Mouse (Mus musculus) C2C12 (cell line): ENCODE data around the gene Pak3. TPM values are rescaled to one million over a fixed set of nuclear protein-coding genes. Genes with fewer than 3 reads are reported as not detected.
A peak's percentile ranks its signal among the peaks of the same experiment; 100 is the strongest.

Experiments
- H3K27me3 ChIP-seq: one replicate; pipeline ENCODE4 v1.6.1; 2011; ENCODE audit not compliant: control insufficient read depth, insufficient read depth, insufficient read length
- H3K36me3 ChIP-seq: one replicate; pipeline ENCODE4 v1.6.1; 2011; ENCODE audit not compliant: control insufficient read depth, insufficient read depth
- H3K4me3 ChIP-seq: one replicate; pipeline ENCODE4 v1.5.1; 2011; ENCODE audit warnings: mild to moderate bottlenecking, control low read depth; ENCODE audit not compliant: poor library complexity, insufficient read depth, severe bottlenecking
- H3K79me2 ChIP-seq: one replicate; pipeline ENCODE4 v1.6.1; 2011; ENCODE audit not compliant: control insufficient read depth, insufficient read depth
- H3K79me3 ChIP-seq: one replicate; pipeline ENCODE4 v1.6.1; 2011; ENCODE audit warnings: low read depth, control low read depth
- H3ac ChIP-seq: one replicate; pipeline ENCODE3; 2011; ENCODE audit warnings: low read depth; ENCODE audit not compliant: control insufficient read depth, insufficient read length
- CEBPB ChIP-seq: IDR thresholded peaks from one replicate; pipeline ENCODE4 v1.6.1; 2011; ENCODE audit warnings: low read depth, mild to moderate bottlenecking, control low read depth, moderate library complexity
- CTCF ChIP-seq: IDR thresholded peaks from one replicate; pipeline ENCODE4 v1.5.1; 2011; ENCODE audit not compliant: control insufficient read depth, insufficient read depth, insufficient read length
- FOSL1 ChIP-seq: IDR thresholded peaks from one replicate; pipeline ENCODE4 v1.8.0; 2011; ENCODE audit warnings: mild to moderate bottlenecking, low read length; ENCODE audit not compliant: poor library complexity, insufficient read depth, severe bottlenecking
- MAX ChIP-seq: IDR thresholded peaks from one replicate; pipeline ENCODE4 v1.6.1; 2011; ENCODE audit warnings: mild to moderate bottlenecking, control low read depth
- MYOD1 ChIP-seq: IDR thresholded peaks from one replicate; pipeline ENCODE4 v1.6.1; 2011; ENCODE audit warnings: low read depth; ENCODE audit not compliant: control insufficient read depth, insufficient read length
- MYOG ChIP-seq: IDR thresholded peaks from one replicate; pipeline ENCODE4 v1.6.1; 2011; ENCODE audit not compliant: control insufficient read depth, insufficient read length; ENCODE audit errors: extremely low read depth
- USF1 ChIP-seq: IDR thresholded peaks from one replicate; pipeline ENCODE4 v1.6.1; 2011; ENCODE audit warnings: low read depth, mild to moderate bottlenecking, control low read depth, moderate library complexity
- polyA plus RNA-seq: library from polyadenylated mRNA; unstranded; fragments of >200 nt; fragmentation: generic; extraction: Trizol; gene quantifications from one replicate; pipeline ENCODE4 v1.2.1, GENCODE M21; 2012; ENCODE audit warnings: missing spikeins

Gene Pak3
- polyA plus RNA-seq, 1 experiment, result 1.0 TPM

DNA sequence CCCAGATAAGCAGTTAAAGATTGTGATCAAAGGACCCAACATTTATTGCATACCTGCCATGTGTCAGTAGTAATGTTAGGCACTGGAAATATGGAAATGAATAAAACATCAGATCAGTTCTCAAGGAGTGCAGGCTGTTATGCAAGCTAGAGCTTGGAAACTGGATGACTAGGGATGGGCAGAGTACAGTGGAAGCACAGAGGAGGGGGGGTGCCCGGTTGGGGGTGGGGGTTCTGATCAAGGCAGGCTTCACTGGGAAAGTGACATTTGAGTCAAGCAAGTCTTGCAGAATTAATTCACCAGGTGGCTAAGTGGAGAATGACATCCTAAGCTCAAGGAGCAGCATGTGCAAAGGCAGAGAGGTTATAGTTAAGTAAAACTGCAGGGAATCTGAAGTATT, 1.8 kb downstream of the Pak3 start:
- H3K79me2 ChIP-seq, result no peaks in the 10 kb centered on the region
- TF ChIP-seq CEBPB, result no peak
- TF ChIP-seq CTCF, result no peak
- no peak for TF ChIP-seq USF1
- no peak for TF ChIP-seq MYOD1
- no peak for TF ChIP-seq MYOG
- no peak for TF ChIP-seq FOSL1
- no peak for TF ChIP-seq MAX
- H3K79me3 ChIP-seq, result no peaks in the 10 kb centered on the region
- H3K27me3 ChIP-seq, result no peaks in the 10 kb centered on the region
- no peak overlapping the region for H3ac ChIP-seq
- no peak overlapping the region for H3K4me3 ChIP-seq
- no peaks in the 10 kb centered on the region for H3K36me3 ChIP-seq

DNA sequence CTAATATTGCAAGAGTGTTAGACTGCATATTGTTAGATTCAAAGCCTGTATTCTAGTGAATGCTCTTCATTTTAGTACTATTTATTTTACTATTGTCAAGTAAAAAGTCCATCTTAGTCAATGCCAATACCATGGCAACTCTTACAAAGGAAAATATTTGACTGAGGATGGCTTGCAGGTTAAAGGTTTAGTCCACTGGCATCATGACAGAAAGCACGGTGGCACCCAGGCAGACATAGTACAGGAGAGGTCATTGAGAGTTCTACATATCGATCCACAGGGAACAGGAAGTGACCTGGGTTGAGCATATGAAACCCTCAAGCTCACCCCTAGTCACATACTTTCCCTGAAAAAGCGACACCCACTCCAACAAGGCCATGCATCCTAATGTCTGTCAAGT, 13.9 kb downstream of the Pak3 start:
- Histone ChIP-seq H3K79me3 (no peaks in the 10 kb centered on the region), H3K4me3 (no peak overlapping the region), H3K27me3 (no peaks in the 10 kb centered on the region), H3K36me3 (no peaks in the 10 kb centered on the region), H3ac (no peak overlapping the region), H3K79me2 (no peaks in the 10 kb centered on the region)
- TF ChIP-seq FOSL1 (no peak), MYOD1 (no peak), MYOG (no peak), USF1 (no peak), CTCF (no peak), MAX (no peak), CEBPB (no peak)

DNA sequence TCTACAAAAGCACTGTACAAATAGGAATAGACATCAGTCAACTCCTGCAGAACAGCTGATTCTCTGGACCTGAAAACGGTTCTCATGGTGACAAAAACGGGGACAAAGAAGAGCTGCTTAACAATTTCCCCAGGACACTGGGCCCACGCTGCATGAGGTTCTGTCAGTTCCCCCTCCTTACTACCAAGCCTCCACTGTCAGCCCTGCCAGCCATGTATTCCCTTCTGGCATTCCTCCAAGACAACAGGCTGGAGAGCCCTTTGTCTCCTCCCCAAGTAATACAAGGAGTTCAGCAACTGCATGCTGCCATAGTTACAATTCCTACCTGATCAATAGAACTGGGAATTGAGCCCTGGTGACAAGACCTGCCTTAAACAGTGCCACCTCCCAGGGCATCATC, 15.2 kb downstream of the Pak3 start:
- Histone ChIP-seq H3K79me3 (no peaks in the 10 kb centered on the region), H3K27me3 (no peaks in the 10 kb centered on the region), H3ac (no peak overlapping the region), H3K36me3 (no peaks in the 10 kb centered on the region), H3K79me2 (no peaks in the 10 kb centered on the region), H3K4me3 (no peak overlapping the region)
- TF ChIP-seq MAX (no peak), FOSL1 (no peak), USF1 (no peak), CEBPB (no peak), CTCF (no peak), MYOD1 (no peak), MYOG (no peak)

DNA sequence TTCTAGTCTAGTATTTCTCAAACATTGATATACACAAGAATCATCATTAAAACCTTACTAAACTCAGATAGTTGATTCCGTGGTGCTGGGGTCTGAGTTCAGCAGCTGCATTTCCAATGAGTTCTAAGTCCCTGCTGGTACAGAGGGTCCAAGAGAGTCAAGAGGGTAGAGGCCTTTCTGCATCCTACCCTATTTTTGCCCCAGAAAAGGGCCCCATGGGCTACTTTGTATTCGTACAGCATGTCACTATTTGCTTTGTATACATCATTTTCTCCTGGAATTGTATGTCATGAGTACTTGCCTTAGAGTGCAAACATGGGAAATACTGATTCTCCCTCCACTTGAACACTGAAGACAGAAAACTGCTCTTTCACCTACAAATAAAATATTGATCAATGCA, 24.4 kb downstream of the Pak3 start:
- Histone ChIP-seq H3K79me3 (no peaks in the 10 kb centered on the region), H3ac (no peak overlapping the region), H3K79me2 (no peaks in the 10 kb centered on the region), H3K27me3 (no peaks in the 10 kb centered on the region), H3K36me3 (no peaks in the 10 kb centered on the region), H3K4me3 (no peak overlapping the region)
- TF ChIP-seq USF1 (no peak), MYOG (no peak)

DNA sequence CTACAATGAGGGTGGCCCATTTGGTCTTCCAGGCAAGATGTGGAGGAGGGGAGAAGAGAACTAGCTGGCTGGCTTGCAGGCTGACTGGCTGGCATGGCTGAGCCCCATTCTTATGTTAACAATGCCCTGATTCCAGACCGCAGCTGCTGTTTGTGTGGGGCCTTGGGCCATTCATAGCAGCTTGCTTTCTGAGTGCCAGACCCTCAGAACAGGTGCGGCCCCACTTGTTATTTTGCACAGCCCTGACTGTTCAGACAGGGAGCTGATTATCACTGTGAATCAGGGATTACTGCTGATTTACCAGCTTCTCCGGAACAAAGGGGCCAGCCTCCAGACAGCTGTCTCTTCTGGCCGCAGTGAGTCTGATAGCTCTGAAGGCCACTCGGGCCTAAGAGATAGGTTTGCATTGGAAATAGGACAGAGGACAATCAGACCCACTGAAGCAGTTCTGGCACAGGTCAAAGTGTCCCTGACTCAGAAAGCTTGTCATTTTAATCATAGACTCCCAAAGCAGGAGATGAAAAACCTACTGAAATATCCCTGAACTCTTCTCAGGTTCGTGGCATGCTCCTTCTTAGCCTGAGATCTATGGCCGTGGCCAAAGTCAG, 24.9 kb downstream of the Pak3 start:
- TF ChIP-seq MAX (no peak), MYOD1 (peak; percentile 22)
- H3K36me3 ChIP-seq, result no peaks in the 10 kb centered on the region
- H3K79me3 ChIP-seq, result no peaks in the 10 kb centered on the region
- H3ac ChIP-seq, result no peak overlapping the region
- no peaks in the 10 kb centered on the region for H3K27me3 ChIP-seq
- H3K4me3 ChIP-seq, result no peak overlapping the region
- no peaks in the 10 kb centered on the region for H3K79me2 ChIP-seq

DNA sequence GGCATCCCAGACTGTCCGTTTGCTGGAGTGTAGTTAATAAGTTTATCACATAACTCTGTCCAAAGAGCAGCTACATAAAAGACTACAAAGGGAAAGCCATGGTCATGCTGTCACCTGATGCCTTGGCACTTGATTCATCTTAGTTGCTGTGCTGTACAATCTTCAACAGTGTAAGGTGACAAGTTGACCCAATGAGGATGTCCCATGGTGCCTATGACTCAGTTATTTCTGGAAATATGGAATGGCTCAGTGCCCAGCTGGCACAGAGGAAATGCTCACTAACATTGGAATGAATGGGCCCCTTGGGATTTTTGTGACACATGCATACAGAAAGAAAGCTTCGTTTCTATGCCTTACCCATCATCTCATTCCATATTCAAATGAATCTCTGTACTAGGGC, 55.3 kb downstream of the Pak3 start:
- Histone ChIP-seq H3K4me3 (no peak overlapping the region), H3K79me2 (no peaks in the 10 kb centered on the region), H3K79me3 (no peaks in the 10 kb centered on the region), H3K27me3 (no peaks in the 10 kb centered on the region), H3ac (no peak overlapping the region), H3K36me3 (no peaks in the 10 kb centered on the region)
- no peak for TF ChIP-seq MYOG
- TF ChIP-seq CTCF, result no peak
- no peak for TF ChIP-seq FOSL1
- peak; percentile 44 for TF ChIP-seq USF1

DNA sequence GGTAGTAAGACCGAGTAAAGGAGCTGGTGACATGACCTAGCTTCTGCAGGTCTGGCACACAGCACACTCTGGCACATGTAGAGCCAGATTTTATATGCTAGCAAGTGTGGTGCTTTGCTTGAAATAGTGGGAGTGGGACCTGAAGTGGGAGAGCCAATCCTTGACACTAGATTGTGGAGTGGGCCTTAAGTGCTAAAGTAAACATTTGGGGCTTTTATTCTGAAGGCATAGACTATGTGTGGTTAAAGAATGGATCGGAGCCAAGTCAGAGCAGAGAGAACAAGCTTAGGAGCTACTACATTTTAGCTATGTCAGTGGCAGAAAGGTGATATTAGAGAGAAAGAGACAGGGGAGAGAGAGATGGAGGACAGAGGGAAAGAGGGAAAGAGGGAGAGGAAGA, 61.5 kb downstream of the Pak3 start:
- Histone ChIP-seq H3K36me3 (no peaks in the 10 kb centered on the region), H3K27me3 (no peaks in the 10 kb centered on the region), H3ac (no peak overlapping the region), H3K79me2 (no peaks in the 10 kb centered on the region), H3K79me3 (no peaks in the 10 kb centered on the region), H3K4me3 (no peak overlapping the region)
- TF ChIP-seq MYOD1 (no peak), MAX (no peak), MYOG (no peak), USF1 (no peak), CEBPB (no peak), CTCF (no peak), FOSL1 (no peak)
